Mouse (Mus musculus) liver, adult 2 months (tissue): ENCODE results near the gene Nfatc2. TPM values are rescaled to one million over a fixed set of nuclear protein-coding genes. Genes with fewer than 3 reads are reported as not detected.

Experiments
- DNase-seq: peaks from one replicate; pipeline ENCODE4 v3.0.0-alpha.2; 2011; ENCODE audit warnings: low read depth, low spot score; ENCODE audit errors: extremely low read depth
- H3K27ac ChIP-seq: fragments of 200-500 bp; replicated peaks from 2 replicates; pipeline ENCODE4 v1.5.1; 2012; ENCODE audit warnings: low read depth, mild to moderate bottlenecking, control low read depth, inconsistent platforms, low read length; ENCODE audit not compliant: insufficient read depth
- H3K27me3 ChIP-seq: fragments of 200-500 bp; 2 replicates; pipeline ENCODE4 v1.6.1; 2012; ENCODE audit warnings: mild to moderate bottlenecking, moderate library complexity, low read length, inconsistent platforms; ENCODE audit not compliant: control insufficient read depth, insufficient read depth
- H3K36me3 ChIP-seq: fragments of 200-500 bp; 2 replicates; pipeline ENCODE4 v1.6.1; 2012; ENCODE audit warnings: low read length, inconsistent platforms; ENCODE audit not compliant: control insufficient read depth, insufficient read depth
- H3K4me1 ChIP-seq: fragments of 200-500 bp; 2 replicates; pipeline ENCODE4 v1.6.1; 2011; ENCODE audit warnings: low read length; ENCODE audit not compliant: control insufficient read depth, insufficient read depth
- H3K4me3 ChIP-seq: fragments of 200-500 bp; 2 replicates; pipeline ENCODE4 v1.5.1; 2011; ENCODE audit warnings: low read depth, mild to moderate bottlenecking, control low read depth, low read length, moderate library complexity; ENCODE audit not compliant: insufficient read depth
- H3K79me2 ChIP-seq: fragments of 200-500 bp; 2 replicates; pipeline ENCODE4 v1.6.1; 2012; ENCODE audit warnings: inconsistent platforms, mild to moderate bottlenecking, low read length, moderate library complexity; ENCODE audit not compliant: control insufficient read depth, insufficient read depth
- H3K9ac ChIP-seq: fragments of 200-500 bp; 2 replicates; pipeline ENCODE4 v1.6.1; 2012; ENCODE audit warnings: low read depth, mild to moderate bottlenecking, control low read depth, inconsistent platforms, low read length
- CTCF ChIP-seq: fragments of 200-500 bp; IDR thresholded peaks from 2 replicates; pipeline ENCODE4 v1.5.1; 2011; ENCODE audit warnings: low read depth, low read length, control low read depth
- POLR2A ChIP-seq: fragments of 200-500 bp; IDR thresholded peaks from 2 replicates; pipeline ENCODE4 v1.6.1; 2011; ENCODE audit warnings: low read length, control low read depth; ENCODE audit not compliant: insufficient read depth; ENCODE audit errors: extremely low read depth
- WGBS: fragments of 180-500 bp; shearing (Covaris S2); methylation state at CpG from one replicate; pipeline ENCODE4 v1.1.7; 2018; 5-methylcytosine and 5-hydroxymethylcytosine counted together
- polyA plus RNA-seq: library from polyadenylated mRNA; depleted of rRNA; stranded (reverse); fragments of >200 nt; gene quantifications from 2 replicates; pipeline ENCODE4 v1.2.3, GENCODE M21; 2012
- total RNA-seq: library from RNA; depleted of rRNA; stranded (reverse); fragments of >200 nt; gene quantifications from 2 replicates; pipeline ENCODE4 v1.2.3, GENCODE M21; 2014

Gene Nfatc2
- total and polyA plus RNA-seq, 2 experiments, result 0.09 to 0.20 TPM

- Histone ChIP-seq H3K4me1 (no peaks in the 10 kb centered on the region), H3K79me2 (no peaks in the 10 kb centered on the region), H3K27ac (no peak overlapping the region), H3K36me3 (no peaks in the 10 kb centered on the region), H3K27me3 (no peaks in the 10 kb centered on the region), H3K9ac (no peak overlapping the region), H3K4me3 (no peak overlapping the region)
- TF ChIP-seq POLR2A (no peak), CTCF (no peak)
- DNase-seq, result no peak
- WGBS, result 56% methylated on average over 7 of the region's 7 CpGs
Measured at GRCm38 (mm10) chr2:168478431-168478830, 123.0 kb downstream of the Nfatc2 start.

GRCm38 (mm10) chr2:168473496-168473895 lies 128.0 kb downstream of the Nfatc2 start:
- H3K27ac ChIP-seq, result no peak overlapping the region

GRCm38 (mm10) chr2:168472899-168473298 lies 128.6 kb downstream of the Nfatc2 start:
- Histone ChIP-seq H3K27me3 (no peaks in the 10 kb centered on the region), H3K4me3 (peak overlapping the region; percentile 55; the same call in 1 of the 2 replicates), H3K36me3 (no peaks in the 10 kb centered on the region), H3K4me1 (no peaks in the 10 kb centered on the region), H3K27ac (no peak overlapping the region), H3K9ac (peak overlapping the region; percentile 52), H3K79me2 (no peaks in the 10 kb centered on the region)
- DNase-seq, result peak; percentile 51
- 11% methylated on average over 16 of the region's 16 CpGs for WGBS
- TF ChIP-seq CTCF, result peak; percentile 90
- no peak for TF ChIP-seq POLR2A

More at GRCm38 (mm10) chr2:168473496-168473895, 128.0 kb downstream of the Nfatc2 start:
- TF ChIP-seq CTCF (no peak), POLR2A (no peak)
- Histone ChIP-seq H3K79me2 (no peaks in the 10 kb centered on the region), H3K4me3 (no peak overlapping the region), H3K4me1 (no peaks in the 10 kb centered on the region), H3K27me3 (no peaks in the 10 kb centered on the region), H3K36me3 (no peaks in the 10 kb centered on the region), H3K9ac (no peak overlapping the region)
- no peak for DNase-seq
- WGBS, result 74% methylated on average over 9 of the region's 9 CpGs

GRCm38 (mm10) chr2:168469032-168469431 lies 132.4 kb downstream of the Nfatc2 start:
- no peak overlapping the region for H3K9ac ChIP-seq
- TF ChIP-seq POLR2A (no peak), CTCF (peak; percentile 78)
- H3K36me3 ChIP-seq, result no peaks in the 10 kb centered on the region
- WGBS, result 3% methylated on average over 4 of the region's 4 CpGs
- no peaks in the 10 kb centered on the region for H3K4me1 ChIP-seq
- H3K79me2 ChIP-seq, result no peaks in the 10 kb centered on the region
- peak; percentile 45 for DNase-seq
- H3K4me3 ChIP-seq, result no peak overlapping the region
- H3K27me3 ChIP-seq, result no peaks in the 10 kb centered on the region
- no peak overlapping the region for H3K27ac ChIP-seq

GRCm38 (mm10) chr2:168467166-168467565 lies 134.3 kb downstream of the Nfatc2 start:
- no peak overlapping the region for H3K4me3 ChIP-seq
- no peak overlapping the region for H3K9ac ChIP-seq
- no peaks in the 10 kb centered on the region for H3K27me3 ChIP-seq
- 78% methylated on average over 5 of the region's 5 CpGs for WGBS
- no peak for DNase-seq
- TF ChIP-seq POLR2A (no peak), CTCF (no peak)
- no peaks in the 10 kb centered on the region for H3K4me1 ChIP-seq
- no peaks in the 10 kb centered on the region for H3K36me3 ChIP-seq
- no peak overlapping the region for H3K27ac ChIP-seq
- H3K79me2 ChIP-seq, result no peaks in the 10 kb centered on the region

- Histone ChIP-seq H3K27ac (no peak overlapping the region), H3K36me3 (no peaks in the 10 kb centered on the region), H3K4me1 (no peaks in the 10 kb centered on the region), H3K9ac (no peak overlapping the region), H3K79me2 (no peaks in the 10 kb centered on the region), H3K27me3 (no peaks in the 10 kb centered on the region), H3K4me3 (no peak overlapping the region)
- 74% methylated on average over 9 of the region's 9 CpGs for WGBS
- no peak for DNase-seq
- TF ChIP-seq CTCF (no peak), POLR2A (no peak)
Measured at GRCm38 (mm10) chr2:168466066-168466465, 135.4 kb downstream of the Nfatc2 start.
